Mouse (Mus musculus) erythroblast, embryonic 14.5 days (primary cell): ENCODE results near the gene Meis2. TPM values are rescaled to one million over a fixed set of nuclear protein-coding genes. Genes with fewer than 3 reads are reported as not detected.

ENCODE experiments used
- H3K27me3 ChIP-seq: 2 replicates; pipeline ENCODE4 v1.6.1; 2012; ENCODE audit warnings: inconsistent platforms; ENCODE audit not compliant: control insufficient read depth
- H3K36me3 ChIP-seq: 2 replicates; pipeline ENCODE4 v1.6.1; 2012; ENCODE audit warnings: mild to moderate bottlenecking, inconsistent platforms; ENCODE audit not compliant: control insufficient read depth
- H3K4me1 ChIP-seq: 2 replicates; pipeline ENCODE4 v1.6.1; 2012; ENCODE audit warnings: inconsistent platforms; ENCODE audit not compliant: control insufficient read depth
- H3K4me3 ChIP-seq: replicated peaks from 2 replicates; pipeline ENCODE3; 2012; ENCODE audit warnings: moderate library complexity, mild to moderate bottlenecking, inconsistent platforms
- H3K9me3 ChIP-seq: 2 replicates; pipeline ENCODE4 v1.6.1; 2012; ENCODE audit warnings: low read length, inconsistent platforms, mixed read lengths; ENCODE audit not compliant: control insufficient read depth
- GATA1 ChIP-seq: IDR thresholded peaks from 2 replicates; pipeline ENCODE4 v1.6.1; 2012; ENCODE audit warnings: low read length, inconsistent platforms, mixed read lengths
- TAL1 ChIP-seq: IDR thresholded peaks from 3 replicates; pipeline ENCODE4 v1.6.1; 2012; ENCODE audit warnings: low read length, inconsistent platforms, mixed read lengths
- polyA plus RNA-seq: library from polyadenylated mRNA; stranded (reverse); fragments of >175 nt; gene quantifications from 2 replicates; pipeline ENCODE4 v1.2.3, GENCODE M21; 2012

The Meis2 gene
- polyA plus RNA-seq, 1 experiment, result not detected

DNA sequence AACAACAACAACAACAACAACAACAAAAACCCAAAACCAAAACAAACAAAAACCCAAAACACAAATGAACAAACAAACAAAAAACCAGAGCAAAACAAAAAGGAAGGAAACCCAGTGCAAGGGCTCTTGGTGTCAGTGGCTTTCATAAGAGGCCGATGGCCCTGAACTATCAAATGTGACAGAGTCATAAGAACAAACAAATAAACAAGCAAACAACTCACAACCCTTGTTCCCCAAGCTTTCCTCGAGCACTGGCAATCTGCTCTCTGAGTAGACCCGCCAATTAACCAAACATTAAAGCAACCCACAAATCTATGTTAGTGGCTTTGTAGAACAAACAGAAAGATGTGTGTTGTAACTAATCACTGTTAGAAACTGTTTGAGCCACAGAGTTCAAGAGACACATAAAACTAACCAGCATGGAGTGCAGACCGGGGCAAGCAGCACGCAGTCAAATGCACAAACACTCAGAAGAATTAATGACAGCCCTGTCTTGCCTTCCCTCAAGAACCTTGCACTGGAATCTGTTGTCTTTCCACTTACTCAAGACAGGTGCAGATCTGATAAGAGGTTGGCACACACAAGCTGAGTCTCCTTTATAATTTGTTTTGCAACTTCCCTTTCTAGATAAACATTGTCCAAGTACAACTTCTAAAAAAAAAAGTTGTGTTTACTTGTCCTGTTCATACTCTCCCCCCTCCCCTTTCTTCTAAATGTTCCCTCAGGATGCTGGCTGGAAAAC is 177.1 kb downstream of the Meis2 start:
- Histone ChIP-seq H3K4me1 (no peaks in the 10 kb centered on the region), H3K9me3 (no peaks in the 10 kb centered on the region), H3K36me3 (no peaks in the 10 kb centered on the region), H3K4me3 (no peak overlapping the region), H3K27me3 (no peaks in the 10 kb centered on the region)
- TF ChIP-seq TAL1 (no peak), GATA1 (no peak)

DNA sequence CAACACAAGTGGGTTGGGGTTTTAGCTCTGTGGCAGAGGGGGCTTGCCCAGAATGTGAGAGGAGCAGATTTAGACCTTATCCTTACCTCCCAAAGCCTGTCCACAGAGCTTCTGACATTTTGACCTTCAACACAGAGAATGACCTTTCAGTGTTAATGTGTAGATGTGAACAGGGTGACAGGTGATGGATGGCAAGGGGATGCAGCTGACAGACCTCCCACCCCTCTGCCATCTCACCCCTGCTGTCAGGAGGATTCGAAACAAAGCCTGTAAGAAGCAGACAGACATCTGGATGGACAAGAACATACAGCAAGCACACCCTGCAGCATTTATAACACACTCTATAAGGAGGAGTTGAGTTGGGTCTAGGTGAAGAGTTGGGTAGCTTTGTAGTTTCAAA is 178.0 kb downstream of the Meis2 start:
- Histone ChIP-seq H3K9me3 (no peaks in the 10 kb centered on the region), H3K36me3 (no peaks in the 10 kb centered on the region), H3K27me3 (no peaks in the 10 kb centered on the region), H3K4me1 (no peaks in the 10 kb centered on the region), H3K4me3 (no peak overlapping the region)
- no peak for TF ChIP-seq GATA1

DNA sequence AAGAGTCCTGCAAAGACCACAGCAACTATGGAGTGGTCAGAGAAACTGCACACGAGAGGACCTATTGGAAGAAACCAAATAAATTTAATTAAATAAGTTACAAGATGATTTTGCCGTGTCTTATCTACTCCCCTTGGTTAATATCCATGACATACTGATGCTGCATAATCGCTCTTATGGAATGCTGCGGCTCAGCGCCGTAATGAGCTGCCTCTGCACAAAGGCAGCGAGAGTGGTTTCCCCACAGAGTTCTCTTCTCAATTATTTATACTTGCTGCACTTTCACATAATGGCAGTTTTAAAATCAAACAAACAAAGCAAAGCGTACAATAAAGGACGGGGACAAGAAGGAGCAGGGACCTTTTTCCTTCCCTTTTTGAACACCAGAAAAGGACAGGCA is 181.5 kb downstream of the Meis2 start:
- H3K9me3 ChIP-seq, result no peaks in the 10 kb centered on the region
- H3K4me1 ChIP-seq, result no peaks in the 10 kb centered on the region
- no peaks in the 10 kb centered on the region for H3K27me3 ChIP-seq
- no peaks in the 10 kb centered on the region for H3K36me3 ChIP-seq
- no peak for TF ChIP-seq TAL1
- TF ChIP-seq GATA1, result no peak
- no peak overlapping the region for H3K4me3 ChIP-seq

- Histone ChIP-seq H3K27me3 (no peaks in the 10 kb centered on the region), H3K9me3 (no peaks in the 10 kb centered on the region), H3K4me3 (no peak overlapping the region), H3K4me1 (no peaks in the 10 kb centered on the region), H3K36me3 (no peaks in the 10 kb centered on the region)
- TF ChIP-seq TAL1 (no peak), GATA1 (no peak)
These were observed 182.1 kb downstream of the Meis2 start for GRCm38 (mm10) chr2:115883520-115883919.

DNA sequence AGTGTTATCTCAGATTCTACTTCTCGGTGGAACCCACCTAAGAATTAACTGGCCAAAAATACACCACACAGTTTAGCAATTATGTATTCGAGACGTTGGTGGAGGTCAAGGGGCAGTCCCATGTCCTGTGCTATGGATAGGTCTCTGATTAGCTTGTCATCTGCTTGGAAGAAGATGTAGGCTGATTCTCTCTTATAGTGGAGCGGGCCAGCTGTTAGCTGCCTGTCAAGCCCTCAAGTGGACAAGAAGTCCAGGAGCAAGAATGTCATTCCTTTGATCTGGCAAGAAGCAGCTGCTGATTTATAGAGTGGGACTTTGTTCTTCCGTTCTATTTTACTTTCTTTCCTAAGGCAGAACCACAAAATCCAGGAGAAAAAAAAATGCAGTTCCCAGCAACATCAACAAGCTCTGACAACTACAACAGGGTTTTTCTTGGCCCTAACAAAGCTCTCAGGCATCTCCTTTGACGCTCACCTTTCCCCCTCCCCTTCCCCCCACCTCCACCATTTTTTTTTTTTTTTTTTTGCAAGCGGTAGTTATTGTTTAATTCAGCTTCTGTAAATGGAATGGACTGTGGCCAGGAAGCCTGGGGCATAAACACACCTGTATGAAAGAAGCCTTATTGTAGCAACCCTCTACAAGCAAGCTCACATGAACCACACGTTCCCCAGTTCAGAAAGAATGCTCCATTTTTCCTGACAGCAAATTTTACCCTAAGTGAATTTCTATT is 189.7 kb downstream of the Meis2 start:
- no peaks in the 10 kb centered on the region for H3K9me3 ChIP-seq
- no peak for TF ChIP-seq GATA1
- no peak for TF ChIP-seq TAL1
- H3K36me3 ChIP-seq, result no peaks in the 10 kb centered on the region
- H3K27me3 ChIP-seq, result no peaks in the 10 kb centered on the region
- H3K4me3 ChIP-seq, result no peak overlapping the region
- no peaks in the 10 kb centered on the region for H3K4me1 ChIP-seq

DNA sequence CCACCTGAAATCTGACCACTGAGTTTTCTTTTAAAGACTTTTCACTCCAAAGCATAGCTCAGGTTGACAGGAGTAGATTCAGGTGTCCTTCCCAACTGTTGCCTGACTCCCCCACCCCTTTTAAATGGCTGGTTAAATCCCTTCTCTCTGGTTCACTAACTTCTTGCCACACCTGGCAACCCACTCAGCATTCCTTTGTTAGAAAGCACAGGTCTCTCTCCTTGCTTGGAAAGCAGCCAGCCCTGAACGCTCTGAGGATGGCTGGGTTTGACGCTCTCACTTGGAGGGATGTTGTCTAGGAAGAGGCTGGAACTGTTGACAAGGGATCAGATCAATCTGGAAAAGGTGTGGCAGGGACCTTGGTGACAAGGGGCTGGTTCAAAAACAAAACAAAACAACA is 192.8 kb downstream of the Meis2 start:
- H3K36me3 ChIP-seq, result no peaks in the 10 kb centered on the region
- no peaks in the 10 kb centered on the region for H3K4me1 ChIP-seq
- no peak overlapping the region for H3K4me3 ChIP-seq
- no peaks in the 10 kb centered on the region for H3K27me3 ChIP-seq
- no peak for TF ChIP-seq GATA1
- no peak for TF ChIP-seq TAL1
- no peaks in the 10 kb centered on the region for H3K9me3 ChIP-seq

DNA sequence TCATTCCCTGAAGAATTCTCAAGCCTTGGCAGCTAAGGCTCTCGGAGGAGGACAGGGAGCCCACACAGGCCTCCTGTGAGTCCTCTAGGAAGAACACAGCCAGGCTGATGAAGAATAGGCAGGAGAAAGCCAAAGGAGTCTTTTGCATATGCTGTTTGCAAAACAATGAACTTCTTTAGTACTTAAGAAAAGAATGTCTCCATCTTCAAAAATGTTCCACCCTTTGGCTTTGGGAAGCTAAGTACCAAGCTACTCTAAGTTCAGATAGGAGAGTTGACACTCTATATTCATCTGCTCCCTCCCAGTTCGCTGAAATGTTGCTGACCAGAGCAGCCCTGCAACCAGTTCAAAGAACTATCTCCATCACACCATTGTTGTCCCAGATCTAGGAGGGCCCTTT is 195.7 kb downstream of the Meis2 start:
- Histone ChIP-seq H3K4me3 (no peak overlapping the region), H3K36me3 (no peaks in the 10 kb centered on the region), H3K4me1 (no peaks in the 10 kb centered on the region), H3K27me3 (no peaks in the 10 kb centered on the region), H3K9me3 (no peaks in the 10 kb centered on the region)
- TF ChIP-seq TAL1 (no peak), GATA1 (no peak)

- peaks cover 63% of the 10 kb centered on the region for H3K27me3 ChIP-seq
- TF ChIP-seq TAL1 (no peak), GATA1 (no peak)
- no peaks in the 10 kb centered on the region for H3K4me1 ChIP-seq
- H3K9me3 ChIP-seq, result no peaks in the 10 kb centered on the region
- no peak overlapping the region for H3K4me3 ChIP-seq
- no peaks in the 10 kb centered on the region for H3K36me3 ChIP-seq
These were observed 204.9 kb downstream of the Meis2 start for GRCm38 (mm10) chr2:115860600-115861347.

DNA sequence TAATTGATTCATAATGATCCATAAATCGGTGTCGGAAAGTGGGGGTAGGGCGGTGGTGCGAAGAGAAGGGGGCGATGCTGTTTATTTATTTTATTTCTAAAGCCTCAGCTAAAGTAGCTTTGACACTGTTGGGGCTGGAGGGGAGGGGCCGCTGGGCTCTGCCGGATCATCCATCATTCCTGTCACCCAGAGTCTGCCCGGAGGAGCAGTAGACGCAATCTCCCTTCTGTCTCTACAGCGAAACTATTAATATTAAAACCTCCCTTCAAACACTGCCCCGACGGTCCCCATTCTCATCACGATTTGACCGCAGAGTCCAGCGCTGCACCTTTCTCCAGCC is 205.5 kb downstream of the Meis2 start:
- no peak overlapping the region for H3K4me3 ChIP-seq
- H3K27me3 ChIP-seq, result peaks cover 70% of the 10 kb centered on the region
- TF ChIP-seq TAL1, result no peak
- no peak for TF ChIP-seq GATA1
- H3K36me3 ChIP-seq, result no peaks in the 10 kb centered on the region
- no peaks in the 10 kb centered on the region for H3K4me1 ChIP-seq
- H3K9me3 ChIP-seq, result no peaks in the 10 kb centered on the region; the same call in 1 of the 2 replicates
